Mouse (Mus musculus) spleen, postnatal 10 days (tissue): Measurements from ENCODE around the gene Ror1.

Experiments
- DNase-seq, 2 experiments: peaks; one replicate each; pipeline ENCODE4 v3.0.0; 2021 to 2022; ENCODE audit warnings: low spot score in 2 of 2

Gene Ror1

DNA sequence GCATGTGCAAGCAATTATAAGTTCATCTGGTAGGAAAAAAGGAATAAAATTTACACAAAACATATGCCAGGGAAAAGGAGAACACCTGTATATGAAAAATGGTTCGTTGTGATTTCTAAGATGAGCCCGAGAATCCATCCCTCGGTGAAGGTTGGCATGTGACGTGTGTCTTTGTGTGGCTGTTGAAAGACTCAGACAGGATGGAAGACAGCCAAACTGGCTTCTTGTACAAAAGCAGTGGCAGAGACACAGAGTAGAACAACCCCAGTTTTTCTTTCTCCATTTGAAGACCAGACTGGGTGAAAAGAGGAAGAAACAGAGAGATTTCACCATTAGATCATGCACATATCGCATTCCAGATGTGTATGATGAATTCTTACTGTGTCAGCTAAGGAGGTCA, 62.8 kb downstream of the Ror1 start:
- DNase-seq, result no peak

DNA sequence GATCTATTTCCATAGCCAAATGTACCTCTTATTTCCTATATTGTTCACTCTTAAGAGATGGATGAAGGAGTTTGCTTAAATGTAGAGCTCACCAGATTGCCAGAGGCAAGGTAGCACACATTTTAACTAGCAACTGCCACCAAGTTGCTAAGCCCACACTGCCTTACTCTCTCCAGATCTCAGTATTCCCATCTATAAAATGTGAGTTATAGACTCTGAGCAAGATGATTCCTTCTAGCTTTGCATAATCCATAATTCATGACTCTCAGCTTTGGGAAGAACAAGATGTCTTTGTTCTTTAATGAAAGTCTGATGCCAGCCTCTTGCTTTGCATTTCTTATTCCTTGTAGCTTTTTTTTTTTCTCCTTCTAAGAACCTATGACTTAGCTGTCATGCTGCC, 64.6 kb downstream of the Ror1 start:
- DNase-seq, result no peak

DNA sequence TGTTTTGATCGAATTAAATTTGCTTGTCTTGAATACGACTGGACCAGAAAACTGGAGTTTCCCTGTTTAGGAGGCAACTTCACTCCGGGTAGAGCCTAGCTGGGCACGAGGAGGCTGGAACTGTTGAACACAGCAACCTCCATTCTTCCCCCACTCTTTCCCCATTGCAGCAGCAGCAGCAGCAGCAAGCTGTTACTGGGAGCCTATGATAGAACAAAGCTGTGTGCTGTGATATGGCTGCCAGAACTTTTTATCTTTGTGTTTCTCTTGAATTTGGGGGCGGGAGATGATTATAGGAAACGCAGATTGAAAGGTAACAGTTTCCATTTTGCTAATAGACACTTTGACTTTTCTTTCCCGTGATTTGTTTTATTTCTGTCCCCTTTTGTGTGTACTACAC, 70.2 kb downstream of the Ror1 start:
- no peak for DNase-seq

DNA sequence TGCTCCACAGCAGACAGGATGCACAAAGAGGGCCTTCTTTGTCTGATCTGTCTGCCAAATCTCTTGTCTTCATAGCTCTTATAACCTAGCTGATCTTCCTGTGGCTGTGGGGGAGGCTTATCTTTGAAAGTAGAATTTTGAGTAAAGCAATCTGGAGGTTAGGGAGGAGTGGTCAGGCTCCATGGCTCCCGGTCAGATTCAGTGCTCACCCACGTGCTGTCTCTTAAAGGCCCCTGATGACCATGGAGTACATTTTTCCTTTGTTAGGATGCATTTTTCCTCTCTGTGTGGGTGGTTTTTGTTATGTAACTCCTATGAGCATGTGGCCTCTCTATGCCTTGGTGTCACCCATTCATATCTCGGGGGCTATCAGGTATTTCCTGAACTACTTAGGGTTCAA, 71.3 kb downstream of the Ror1 start:
- no peak for DNase-seq

DNA sequence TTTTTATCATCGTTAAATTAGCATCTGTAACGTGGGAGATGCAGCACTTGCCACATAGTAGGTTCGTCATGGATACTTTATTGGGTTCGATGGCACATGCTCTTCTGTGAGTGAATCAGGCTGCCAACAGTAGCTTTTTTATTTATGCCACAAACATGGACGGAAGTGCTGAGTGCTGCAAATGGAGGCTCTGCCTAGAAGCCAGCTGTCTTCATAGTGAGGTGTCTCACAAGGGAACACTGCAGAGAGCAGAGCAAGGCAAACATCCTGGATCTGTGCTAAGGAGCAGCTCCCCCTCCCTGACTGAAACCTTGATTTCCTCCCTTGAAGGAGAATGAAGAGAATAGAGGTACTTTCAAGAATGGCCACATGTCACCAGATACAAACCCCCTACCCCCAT, 74.1 kb downstream of the Ror1 start:
- no peak for DNase-seq

DNA sequence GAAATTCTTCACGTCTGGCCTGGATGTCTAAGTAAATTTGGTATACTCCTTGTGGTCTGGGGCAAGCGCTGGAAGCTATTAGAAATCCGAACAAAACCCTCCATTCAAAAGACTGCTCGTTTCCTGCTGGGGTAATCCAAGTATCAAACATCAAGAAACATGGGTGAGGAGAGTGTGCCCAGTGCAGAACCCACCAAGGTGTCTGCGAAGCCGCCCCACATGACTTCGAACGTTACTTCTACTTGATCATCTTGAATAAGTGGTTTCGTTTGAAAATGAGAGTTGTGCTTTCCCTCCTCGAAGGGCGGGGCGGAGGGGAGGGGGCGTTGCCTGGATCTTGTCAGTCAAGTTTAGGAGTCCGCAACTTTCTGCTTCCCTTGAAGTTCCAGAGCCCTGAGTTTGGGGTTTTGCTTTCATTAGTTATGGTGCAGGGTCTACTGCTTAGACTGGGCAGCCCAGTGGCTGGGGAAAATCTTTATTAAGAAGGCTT, 74.6 kb downstream of the Ror1 start:
- no peak for DNase-seq

DNA sequence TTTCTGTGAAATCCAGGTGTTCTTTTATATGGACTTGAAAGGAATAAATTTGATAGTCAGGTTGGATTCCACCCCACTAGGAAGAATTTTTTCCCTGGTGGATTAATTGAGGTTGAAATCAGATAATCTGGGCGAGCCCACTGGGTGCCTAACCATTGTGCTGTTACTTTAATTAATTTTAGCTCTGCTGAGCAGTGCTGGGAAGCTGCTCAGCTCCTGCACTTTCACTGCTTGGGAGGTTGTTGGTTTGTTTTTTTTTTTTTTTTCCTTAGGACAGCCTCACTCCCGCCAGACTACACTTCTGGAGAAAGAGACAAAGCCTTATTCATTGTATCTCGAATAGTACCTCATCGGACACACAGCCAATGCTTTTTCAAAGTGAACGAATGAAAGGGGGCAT, 75.2 kb downstream of the Ror1 start:
- no peak for DNase-seq

DNA sequence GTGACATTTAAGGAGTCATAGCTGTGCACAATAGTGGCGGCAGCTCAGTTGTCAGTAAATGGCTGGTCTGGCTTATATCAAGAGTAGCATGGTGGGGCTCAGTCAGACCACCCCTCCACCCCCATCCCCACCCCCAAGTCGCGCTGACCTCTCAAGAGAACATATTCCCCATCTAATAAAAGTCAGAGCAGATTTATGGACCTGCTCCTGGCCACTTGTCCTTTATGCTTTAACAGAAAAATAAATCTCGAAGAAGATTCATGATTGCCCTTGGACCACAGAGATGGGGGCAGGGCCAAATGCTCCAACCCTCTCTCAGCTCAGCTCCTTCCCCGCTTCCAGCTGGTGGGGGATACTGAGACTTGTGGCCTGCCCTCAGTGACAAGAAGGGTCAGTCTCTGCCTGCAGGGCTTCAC, 75.9 kb downstream of the Ror1 start:
- DNase-seq, result no peak

DNA sequence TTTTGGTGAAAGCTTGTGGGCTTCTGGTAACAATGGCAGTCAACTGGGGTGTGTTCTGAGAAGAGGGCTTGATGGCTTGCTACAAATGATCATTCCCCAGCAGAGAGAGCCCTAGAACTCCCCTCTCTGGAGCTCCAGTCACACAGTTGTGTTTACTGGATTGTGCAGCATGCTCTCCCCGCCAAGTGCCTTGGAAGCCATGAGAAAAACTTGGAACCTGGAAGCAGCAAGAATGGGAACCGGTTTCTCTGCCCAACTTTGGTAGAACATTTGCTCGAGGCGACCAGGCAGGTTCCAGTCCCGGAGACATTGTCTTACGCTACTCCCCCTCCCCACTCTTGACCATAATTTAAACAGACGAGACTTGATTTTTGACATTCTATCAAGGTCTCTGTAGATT, 80.0 kb downstream of the Ror1 start:
- DNase-seq, result no peak

DNA sequence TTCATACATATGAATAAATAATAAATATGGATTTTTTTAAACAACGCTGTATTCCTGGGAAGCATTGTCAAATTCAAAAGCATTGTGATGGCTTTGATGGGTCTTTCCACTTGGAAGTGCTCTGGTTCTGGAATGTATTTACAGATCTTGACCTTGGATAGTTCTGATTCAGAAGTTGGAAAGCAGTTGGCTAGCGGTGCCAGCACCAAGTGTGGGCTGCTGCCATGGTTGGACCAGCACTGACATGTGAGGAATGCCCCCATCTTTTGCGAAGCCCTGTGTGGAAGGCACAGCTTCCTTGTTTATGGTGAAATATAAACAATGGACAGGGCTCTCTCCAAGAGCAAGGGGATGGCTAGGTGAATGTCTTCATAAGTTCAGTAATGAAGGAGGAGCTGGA, 82.7 kb downstream of the Ror1 start:
- no peak for DNase-seq

DNA sequence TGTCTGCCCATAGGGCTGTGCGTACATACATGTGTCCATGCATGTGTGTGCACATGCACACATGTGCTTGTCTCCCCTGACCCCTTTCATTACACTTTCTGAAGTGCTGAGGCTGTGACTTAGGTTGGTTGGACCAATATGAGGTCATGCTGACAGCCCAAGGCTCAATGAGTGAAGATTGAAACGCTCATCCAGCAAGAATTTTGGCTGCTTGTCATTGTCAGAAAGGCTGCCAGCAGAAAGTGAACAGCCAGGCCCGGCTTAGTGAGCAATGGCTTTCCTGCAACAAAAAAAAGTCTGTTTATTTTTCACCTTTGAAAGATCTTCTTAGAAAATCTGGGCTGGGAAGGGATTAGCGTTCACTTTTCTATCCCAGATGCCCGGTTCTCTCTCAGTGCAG, 86.1 kb downstream of the Ror1 start:
- DNase-seq, result no peak

DNA sequence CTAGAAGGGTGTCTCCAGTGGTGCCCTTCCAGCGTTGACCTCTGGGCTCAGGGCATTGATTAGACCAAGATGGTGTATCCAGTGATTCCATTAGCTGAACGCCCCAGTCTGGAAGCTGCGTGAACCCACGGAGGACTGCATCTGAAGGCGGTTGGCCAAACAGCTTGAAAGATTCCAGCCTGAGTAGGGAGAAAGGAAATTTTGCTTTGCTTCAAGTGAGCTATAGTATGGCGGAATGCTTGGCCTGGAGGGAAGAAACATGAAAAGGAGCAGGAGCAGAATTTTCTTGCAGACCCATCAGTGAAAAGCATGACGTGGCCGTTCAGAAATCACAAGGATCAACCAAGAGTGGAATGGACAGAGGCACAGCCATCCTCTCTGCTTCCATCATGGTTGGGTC, 91.2 kb downstream of the Ror1 start:
- DNase-seq, result no peak

DNA sequence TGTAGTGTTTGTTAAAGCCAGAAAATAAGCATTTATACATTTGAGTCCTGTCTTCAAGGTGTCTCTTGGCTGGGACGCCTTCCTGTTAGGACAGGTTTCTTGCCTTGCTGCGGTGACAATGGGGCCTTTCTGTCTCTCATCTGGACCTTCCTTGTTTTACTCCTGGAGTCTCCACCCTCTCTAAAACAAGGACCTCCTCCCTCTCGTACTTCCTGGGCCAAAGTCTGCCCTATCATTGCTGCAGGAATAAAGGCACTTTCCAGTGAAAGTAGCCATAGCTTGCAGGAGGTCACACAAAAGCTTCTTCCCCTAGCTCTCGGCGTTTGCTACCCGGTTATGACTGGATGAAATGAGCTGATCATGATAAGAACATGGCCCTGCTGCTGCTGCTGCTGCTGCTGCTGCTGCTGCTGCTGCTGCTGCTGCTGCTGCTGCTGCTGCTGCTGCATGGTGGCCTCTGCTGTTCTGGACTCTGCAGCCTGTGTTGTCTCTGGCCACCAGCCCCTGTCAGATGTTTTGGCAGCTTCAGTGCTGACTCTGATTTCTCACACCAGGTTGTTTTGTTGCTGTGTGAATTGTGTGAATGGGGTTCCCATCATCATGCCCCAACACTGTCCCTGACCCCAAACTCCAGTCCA, 92.1 kb downstream of the Ror1 start:
- no peak for DNase-seq

DNA sequence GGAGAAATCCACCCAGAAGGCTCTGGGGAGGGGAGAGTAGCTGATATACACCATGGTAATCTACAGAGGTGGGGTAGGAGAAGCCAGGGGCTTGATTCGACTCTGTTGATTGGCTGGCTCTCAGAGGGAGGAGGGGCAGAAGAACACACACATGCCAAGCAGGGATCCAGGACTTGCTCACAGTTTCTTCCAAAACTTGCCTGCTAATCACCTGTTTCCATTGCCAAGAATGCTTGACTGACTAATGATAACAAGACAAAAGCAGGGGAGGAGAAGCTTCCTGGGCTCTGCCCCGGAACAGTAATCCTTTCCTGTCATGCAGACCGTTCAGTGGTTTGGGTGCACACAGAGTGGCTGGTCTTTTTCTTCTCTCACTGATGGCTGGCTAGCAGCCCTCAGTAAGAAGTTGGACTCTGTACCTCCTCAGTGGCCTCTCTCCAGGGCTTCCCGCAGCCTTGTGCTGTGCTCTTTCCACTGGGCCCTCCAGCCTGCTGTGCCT, 92.7 kb downstream of the Ror1 start:
- DNase-seq, result no peak

DNA sequence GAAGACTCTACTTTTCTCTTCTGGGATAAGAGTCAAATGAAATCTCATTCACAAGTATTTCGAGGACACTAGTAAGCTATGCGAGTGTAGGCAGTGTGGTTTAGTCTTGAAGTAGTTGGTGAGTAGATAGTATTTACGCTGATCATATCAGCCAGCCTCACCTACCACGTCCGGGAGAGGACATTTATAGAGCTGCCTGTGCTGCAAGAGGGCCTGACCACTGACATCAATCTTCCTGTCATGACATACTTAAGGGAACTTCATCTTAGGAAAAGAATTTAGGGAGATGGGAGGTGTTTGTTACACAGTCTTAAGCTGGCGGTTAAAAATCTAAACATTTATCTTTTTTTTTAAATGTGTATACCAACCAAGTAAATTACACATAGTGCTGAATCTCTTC, 95.9 kb downstream of the Ror1 start:
- DNase-seq, result no peak

DNA sequence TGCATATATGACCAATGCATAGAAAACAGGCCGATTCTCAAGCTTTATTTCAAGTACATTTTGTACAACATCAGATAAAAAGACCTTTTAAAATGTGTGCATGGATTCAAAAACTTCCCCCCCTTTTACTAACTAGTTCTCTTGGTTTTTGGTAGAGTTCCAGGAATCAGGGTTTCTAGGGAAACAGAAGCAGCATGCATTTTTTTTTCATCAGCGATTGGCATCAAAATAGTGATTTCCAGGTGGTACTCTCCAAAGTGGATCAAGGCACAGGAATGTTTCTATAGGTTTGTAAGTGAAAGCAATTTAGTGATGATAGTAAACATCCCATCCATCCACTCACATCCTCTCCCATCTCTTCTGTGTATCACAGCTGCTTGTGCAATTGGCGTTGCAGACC, 98.5 kb downstream of the Ror1 start:
- no peak for DNase-seq

DNA sequence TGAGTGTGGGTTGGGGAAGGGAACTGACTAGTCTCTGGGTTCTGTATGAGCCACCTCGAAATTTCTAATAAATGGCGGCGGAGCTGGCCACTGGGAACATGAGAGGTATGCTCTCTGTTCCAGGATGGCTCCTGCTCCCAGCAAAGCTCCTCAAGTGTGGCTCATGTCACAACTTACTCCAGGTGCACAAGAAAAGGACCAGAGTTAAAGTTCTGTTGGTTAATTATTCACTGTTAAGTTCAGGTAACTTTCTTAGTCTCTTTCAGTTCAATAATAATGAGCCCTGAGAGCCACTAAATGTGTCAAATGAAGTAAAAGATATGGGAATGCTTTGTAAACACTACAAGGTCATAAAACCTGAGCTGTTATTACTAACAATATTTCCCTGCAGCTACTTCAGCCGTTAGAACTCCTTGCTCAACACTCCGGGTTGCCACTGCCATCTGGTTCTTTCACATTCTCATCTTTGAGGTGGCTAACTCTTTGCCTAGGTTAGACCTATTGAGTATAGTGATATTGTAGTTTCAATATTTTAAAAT, 100.7 kb downstream of the Ror1 start:
- no peak for DNase-seq

DNA sequence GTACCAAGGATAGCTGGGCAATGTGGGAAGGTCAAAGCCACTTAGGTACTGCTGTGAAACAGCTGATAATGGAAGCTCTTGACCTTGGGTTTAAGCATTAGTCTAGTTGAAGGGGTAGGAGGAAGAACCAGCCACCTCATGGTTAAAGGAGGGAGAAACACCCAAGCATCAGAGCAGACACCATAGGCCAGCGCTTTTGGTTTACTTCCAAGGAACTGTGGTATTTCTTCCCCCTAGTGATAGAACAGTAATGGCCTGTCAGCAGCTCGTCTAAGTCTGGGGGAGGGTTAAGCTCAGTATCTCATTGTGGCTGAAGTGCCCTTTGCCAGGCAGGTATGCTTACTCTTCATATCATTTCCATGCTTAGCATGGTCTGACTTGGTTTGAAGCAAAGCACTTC, 102.7 kb downstream of the Ror1 start:
- DNase-seq, result no peak

DNA sequence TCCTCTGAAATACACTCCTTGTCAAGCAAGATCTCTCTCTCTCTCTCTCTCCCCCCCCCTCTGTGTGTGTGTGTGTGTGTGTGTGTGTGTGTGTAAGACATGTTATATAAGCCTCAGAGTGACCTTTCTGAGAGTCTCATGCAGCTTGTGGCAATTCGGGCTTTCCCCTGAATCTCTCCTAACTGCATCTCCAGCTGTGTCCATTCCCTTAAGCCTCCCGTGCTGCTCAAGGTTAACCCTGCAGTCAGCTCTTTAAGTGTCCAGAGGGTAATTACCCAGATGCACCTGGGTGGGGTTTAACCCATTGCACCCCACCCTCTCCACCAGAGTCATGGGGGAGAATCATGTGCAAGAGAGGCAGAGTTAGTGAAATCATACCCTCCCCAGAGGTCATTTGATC, 105.7 kb downstream of the Ror1 start:
- no peak for DNase-seq

DNA sequence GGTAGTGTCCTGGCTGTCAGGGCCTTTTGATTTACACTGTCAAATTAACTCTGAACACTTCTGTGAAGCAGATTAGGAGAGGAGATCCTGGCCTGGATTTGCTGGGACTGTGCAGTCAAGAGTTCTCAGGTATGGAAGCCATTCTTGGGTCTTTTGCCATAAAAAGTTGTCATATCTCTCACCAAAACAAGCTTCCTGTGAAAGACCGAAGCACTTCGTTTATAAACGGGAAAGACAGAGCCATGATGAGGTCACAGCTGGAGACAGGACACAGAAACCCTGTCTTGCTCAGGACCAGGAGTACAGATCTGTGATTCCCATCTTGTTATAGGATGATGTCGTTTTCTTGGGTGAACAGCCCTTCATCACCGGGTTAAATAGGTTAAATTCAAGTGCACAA, 107.5 kb downstream of the Ror1 start:
- DNase-seq, result no peak

DNA sequence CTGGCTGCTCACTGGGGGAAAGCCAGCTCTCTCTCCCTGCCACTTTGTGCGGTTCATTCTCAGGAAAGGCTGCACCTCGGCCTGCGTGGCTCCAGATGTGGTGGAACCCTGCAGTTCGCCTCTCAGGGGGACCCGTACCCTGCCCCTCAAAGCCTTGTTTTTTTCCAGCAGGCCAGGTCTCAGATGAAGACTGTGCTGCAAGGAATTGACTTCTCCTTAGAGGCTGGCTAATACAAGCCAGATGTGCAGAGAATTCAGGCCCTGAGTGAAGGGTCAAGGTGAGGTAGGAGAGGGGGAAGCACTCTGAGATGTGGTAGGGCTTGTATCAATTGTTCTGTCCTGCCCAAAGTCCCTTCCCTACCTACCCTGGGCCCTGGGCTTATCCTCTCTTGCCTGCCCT, 108.1 kb downstream of the Ror1 start:
- DNase-seq, result no peak

DNA sequence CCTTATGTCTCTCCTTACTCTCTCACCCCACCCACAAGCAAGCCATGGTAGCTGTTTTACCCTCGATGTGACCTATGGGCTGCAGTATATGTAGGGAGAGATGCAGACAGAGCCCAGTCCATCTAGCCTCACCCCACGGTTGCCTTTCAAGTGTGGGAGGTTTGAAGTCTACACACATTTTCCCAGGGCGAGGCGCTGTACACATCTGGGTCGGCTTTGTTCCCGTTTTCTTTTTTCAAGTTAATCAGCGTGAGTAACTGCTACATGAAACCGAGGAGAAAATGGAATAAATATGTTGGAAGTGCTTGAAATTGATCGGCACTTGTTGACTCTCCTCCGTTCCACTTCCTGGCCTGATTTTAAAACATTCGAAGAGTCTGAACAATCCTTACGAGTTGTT, 108.8 kb downstream of the Ror1 start:
- no peak for DNase-seq

DNA sequence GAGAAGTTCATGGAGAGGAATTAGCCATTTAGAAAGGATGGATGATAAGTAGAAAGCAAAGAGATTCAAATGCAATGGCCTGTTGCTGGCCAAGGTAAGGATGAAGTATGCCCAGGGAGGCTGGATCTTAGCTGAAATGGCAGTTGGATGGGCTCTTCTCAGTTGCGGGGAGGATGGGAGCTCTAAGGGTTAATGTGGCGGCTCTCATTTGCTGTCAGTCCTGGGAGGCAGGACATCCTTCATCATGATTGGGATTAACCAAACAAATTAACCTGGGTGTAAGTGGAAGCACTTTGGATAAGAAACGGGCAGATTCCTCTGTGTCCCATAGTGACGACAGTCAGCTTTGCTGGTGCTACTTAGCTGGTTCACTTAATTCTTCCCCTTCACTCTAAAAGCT, 112.5 kb downstream of the Ror1 start:
- DNase-seq, result no peak

DNA sequence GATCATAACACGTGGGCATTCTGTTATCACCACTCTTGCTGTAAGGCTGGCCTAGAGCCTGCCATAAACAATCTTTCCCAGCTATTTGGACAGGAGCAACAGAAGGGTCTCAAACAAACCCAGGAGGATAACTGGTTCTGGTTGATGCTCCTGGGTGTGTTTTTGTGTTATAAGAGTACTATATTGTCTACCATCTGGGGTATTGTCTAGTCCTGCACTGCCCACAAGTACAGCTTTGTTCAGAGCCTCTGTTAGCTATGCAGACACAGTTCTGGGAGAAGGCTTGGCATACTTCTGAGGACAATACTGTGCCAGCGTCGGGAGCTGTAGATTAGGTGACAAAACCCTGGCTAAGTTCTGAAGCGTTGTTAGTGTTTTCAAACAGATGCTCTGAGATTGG, 113.5 kb downstream of the Ror1 start:
- DNase-seq, result no peak
